Mouse (Mus musculus): ENCODE measurements around the gene Gatad2a. TPM values are rescaled to one million over a fixed set of nuclear protein-coding genes. Genes with fewer than 3 reads are reported as not detected.

Gatad2a gene
- polyA plus RNA-seq (2015; fragmentation: Nextera tagmentation; extraction: Ambion mirVana), result 17.2 and 18.9 TPM in 2 replicates

- no peaks in the 10 kb centered on the region for H3K9me3 ChIP-seq (replicated peaks; ENCODE audit: control insufficient read depth, low read length)
- WGBS (ENCODE audit: insufficient replicate concordance), result under 1% methylated on average over 78 of the region's 87 CpGs
- peak within 1 kb of the TSS; percentile 96 for H3K9ac ChIP-seq (ENCODE audit: low read depth, low read length)
- peaks cover 29% of the 10 kb centered on the region for H3K4me1 ChIP-seq (ENCODE audit: control insufficient read depth, low read depth, low read length)
- H3K36me3 ChIP-seq (ENCODE audit: control insufficient read depth, insufficient read depth), result no peaks in the 10 kb centered on the region
- H3K4me2 ChIP-seq (ENCODE audit: low read depth, low read length), result peak within 1 kb of the TSS; percentile 98
- ATAC-seq (ENCODE audit: low read depth), result peak; percentile 94
- H3K27me3 ChIP-seq (ENCODE audit: control insufficient read depth, insufficient read depth, low read depth, low read length), result no peaks in the 10 kb centered on the region
- H3K4me3 ChIP-seq (ENCODE audit: low read depth, low read length), result peak within 1 kb of the TSS; percentile 97
- H3K27ac ChIP-seq (ENCODE audit: low read length), result peak within 1 kb of the TSS; percentile 97
These were observed at the start of gene Gatad2a for GRCm38 (mm10) chr8:69995776-69996588. Gene Gatad2a (minus strand): TSS chr8:69996384.

GRCm38 (mm10) chr8:70043996-70044395 is 47.8 kb upstream of the Gatad2a start:
- Histone ChIP-seq H3K4me2 (ENCODE audit: low read depth, low read length) (peak overlapping the region; percentile 93), H3K4me1 (ENCODE audit: control insufficient read depth, low read depth, low read length) (peaks cover 40% of the 10 kb centered on the region), H3K9ac (ENCODE audit: low read depth, low read length) (peak overlapping the region; percentile 97), H3K4me3 (ENCODE audit: low read depth, low read length) (peak overlapping the region; percentile 97), H3K36me3 (ENCODE audit: control insufficient read depth, insufficient read depth) (peaks cover 3% of the 10 kb centered on the region), H3K27ac (ENCODE audit: low read length) (no peak overlapping the region), H3K9me3 (replicated peaks; ENCODE audit: control insufficient read depth, low read length) (no peaks in the 10 kb centered on the region), H3K27me3 (ENCODE audit: control insufficient read depth, insufficient read depth, low read depth, low read length) (no peaks in the 10 kb centered on the region)
- ATAC-seq (ENCODE audit: low read depth), result no peak
- WGBS (ENCODE audit: insufficient replicate concordance), result 78% methylated on average over 5 of the region's 5 CpGs

DNA sequence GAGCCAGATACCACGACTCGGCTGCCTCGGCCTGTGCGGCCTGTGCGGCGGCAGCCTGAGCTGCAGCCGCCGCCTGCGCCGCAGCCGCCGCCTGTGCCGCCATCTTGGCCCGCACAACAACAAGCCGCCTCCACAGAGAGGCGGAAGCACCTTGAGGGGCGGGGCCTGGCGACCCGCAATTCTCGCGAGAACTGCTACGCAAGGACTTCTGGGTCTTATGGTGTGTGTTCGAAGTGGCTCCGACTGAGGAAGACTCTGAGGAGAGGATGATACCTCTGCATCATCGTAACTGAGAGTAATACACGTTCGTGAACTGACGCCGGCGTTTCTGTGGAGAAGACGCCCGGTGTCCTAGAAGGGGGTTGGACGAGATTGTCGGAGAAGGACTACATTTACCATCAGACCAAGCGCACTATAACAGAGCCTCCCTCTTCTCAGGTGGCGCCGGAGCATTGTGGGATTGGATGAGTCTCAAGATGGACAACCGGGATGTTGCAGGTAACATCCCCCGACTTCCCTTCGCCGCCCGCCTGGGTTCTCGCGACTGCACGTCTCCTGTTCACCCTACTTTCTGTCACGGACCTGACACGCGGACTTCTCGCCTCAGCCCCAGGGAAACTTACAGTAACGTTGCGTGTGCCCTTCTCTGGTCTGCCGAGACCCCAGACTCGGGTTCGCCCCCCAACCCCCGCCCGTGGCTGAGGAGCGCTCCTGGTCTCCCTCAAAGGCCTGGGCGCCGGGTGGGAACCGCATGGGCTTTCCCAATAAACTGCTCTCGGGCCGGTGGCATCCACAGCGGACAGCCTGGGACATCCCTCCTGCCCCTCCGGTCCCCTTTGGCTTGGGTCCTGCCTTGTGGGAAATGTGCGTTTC is 46.6 kb upstream of the Gatad2a start, which contains the start of the genes Mau2 and Sugp1:
Mau2 (minus strand) TSS at position 152 of the 873 bp plus-strand sequence.
Sugp1 (plus strand) TSS at position 231 of the 873 bp plus-strand sequence.
- under 1% methylated on average over 65 of the region's 65 CpGs for WGBS (ENCODE audit: insufficient replicate concordance)
- peak within 1 kb of the TSS; percentile 97 for H3K4me3 ChIP-seq (ENCODE audit: low read depth, low read length)
- H3K9me3 ChIP-seq (replicated peaks; ENCODE audit: control insufficient read depth, low read length), result no peaks in the 10 kb centered on the region
- no peaks in the 10 kb centered on the region for H3K36me3 ChIP-seq (ENCODE audit: control insufficient read depth, insufficient read depth)
- H3K4me2 ChIP-seq (ENCODE audit: low read depth, low read length), result peak within 1 kb of the TSS; percentile 93
- H3K27ac ChIP-seq (ENCODE audit: low read length), result peak within 1 kb of the TSS; percentile 92
- no peaks in the 10 kb centered on the region for H3K27me3 ChIP-seq (ENCODE audit: control insufficient read depth, insufficient read depth, low read depth, low read length)
- peaks cover 48% of the 10 kb centered on the region for H3K4me1 ChIP-seq (ENCODE audit: control insufficient read depth, low read depth, low read length)
- ATAC-seq (ENCODE audit: low read depth), result peak; percentile 90
- peak within 1 kb of the TSS; percentile 97 for H3K9ac ChIP-seq (ENCODE audit: low read depth, low read length)

- WGBS (ENCODE audit: insufficient replicate concordance), result under 1% methylated on average over 47 of the region's 47 CpGs
- H3K4me1 ChIP-seq (ENCODE audit: control insufficient read depth, low read depth, low read length), result peaks cover 56% of the 10 kb centered on the region
- ATAC-seq (ENCODE audit: low read depth), result peak; percentile 45
- H3K4me2 ChIP-seq (ENCODE audit: low read depth, low read length), result peak overlapping the region; percentile 90
- H3K27ac ChIP-seq (ENCODE audit: low read length), result peak overlapping the region; percentile 92
- H3K27me3 ChIP-seq (ENCODE audit: control insufficient read depth, insufficient read depth, low read depth, low read length), result no peaks in the 10 kb centered on the region
- no peaks in the 10 kb centered on the region for H3K36me3 ChIP-seq (ENCODE audit: control insufficient read depth, insufficient read depth)
- H3K9me3 ChIP-seq (replicated peaks; ENCODE audit: control insufficient read depth, low read length), result no peaks in the 10 kb centered on the region
- peak overlapping the region; percentile 97 for H3K4me3 ChIP-seq (ENCODE audit: low read depth, low read length)
- H3K9ac ChIP-seq (ENCODE audit: low read depth, low read length), result peak overlapping the region; percentile 97
These were observed 45.8 kb upstream of the Gatad2a start for GRCm38 (mm10) chr8:70041885-70042546.

DNA sequence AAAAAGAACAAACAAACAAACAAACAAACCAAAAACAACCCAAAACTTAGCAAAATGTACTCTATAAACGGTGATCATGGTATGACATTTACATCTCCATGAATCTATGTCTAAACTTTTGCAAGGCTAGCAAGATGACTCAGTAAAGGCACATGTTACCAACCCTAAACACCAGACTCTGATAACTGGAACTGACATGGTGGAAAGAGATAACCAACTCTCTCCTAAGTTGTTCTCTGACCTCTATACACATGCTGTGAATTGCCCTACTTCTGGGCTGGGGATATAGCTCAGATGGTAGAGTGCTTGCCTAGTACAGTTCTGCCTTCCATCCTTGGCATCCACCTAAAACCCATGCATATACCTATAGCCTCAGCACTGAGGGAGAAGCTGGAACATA is 41.8 kb upstream of the Gatad2a start:
- WGBS (ENCODE audit: insufficient replicate concordance), result 39% methylated on average over 1 of the region's 1 CpGs

GRCm38 (mm10) chr8:70030255-70030654 is 34.1 kb upstream of the Gatad2a start:
- Histone ChIP-seq H3K4me1 (ENCODE audit: control insufficient read depth, low read depth, low read length) (no peaks in the 10 kb centered on the region), H3K27ac (ENCODE audit: low read length) (no peak overlapping the region), H3K27me3 (ENCODE audit: control insufficient read depth, insufficient read depth, low read depth, low read length) (no peaks in the 10 kb centered on the region), H3K4me3 (ENCODE audit: low read depth, low read length) (no peak overlapping the region), H3K9me3 (replicated peaks; ENCODE audit: control insufficient read depth, low read length) (no peaks in the 10 kb centered on the region), H3K9ac (ENCODE audit: low read depth, low read length) (no peak overlapping the region), H3K4me2 (ENCODE audit: low read depth, low read length) (no peak overlapping the region), H3K36me3 (ENCODE audit: control insufficient read depth, insufficient read depth) (peaks cover 39% of the 10 kb centered on the region)
- no peak for ATAC-seq (ENCODE audit: low read depth)
- WGBS (ENCODE audit: insufficient replicate concordance), result 91% methylated on average over 1 of the region's 1 CpGs

More for the DNA sequence above, 41.8 kb upstream of the Gatad2a start:
- Histone ChIP-seq H3K9me3 (replicated peaks; ENCODE audit: control insufficient read depth, low read length) (no peaks in the 10 kb centered on the region), H3K27me3 (ENCODE audit: control insufficient read depth, insufficient read depth, low read depth, low read length) (no peaks in the 10 kb centered on the region), H3K4me2 (ENCODE audit: low read depth, low read length) (peak overlapping the region; percentile 38), H3K9ac (ENCODE audit: low read depth, low read length) (0 out of 2 replicates have a peak overlapping the region, but pooled peaks have one; percentile 21), H3K4me1 (ENCODE audit: control insufficient read depth, low read depth, low read length) (peaks cover 47% of the 10 kb centered on the region), H3K4me3 (ENCODE audit: low read depth, low read length) (no peak overlapping the region), H3K27ac (ENCODE audit: low read length) (peak overlapping the region; percentile 83), H3K36me3 (ENCODE audit: control insufficient read depth, insufficient read depth) (peaks cover 4% of the 10 kb centered on the region; the same call in 1 of the 2 replicates)
- peak; percentile 45 for ATAC-seq (ENCODE audit: low read depth)

DNA sequence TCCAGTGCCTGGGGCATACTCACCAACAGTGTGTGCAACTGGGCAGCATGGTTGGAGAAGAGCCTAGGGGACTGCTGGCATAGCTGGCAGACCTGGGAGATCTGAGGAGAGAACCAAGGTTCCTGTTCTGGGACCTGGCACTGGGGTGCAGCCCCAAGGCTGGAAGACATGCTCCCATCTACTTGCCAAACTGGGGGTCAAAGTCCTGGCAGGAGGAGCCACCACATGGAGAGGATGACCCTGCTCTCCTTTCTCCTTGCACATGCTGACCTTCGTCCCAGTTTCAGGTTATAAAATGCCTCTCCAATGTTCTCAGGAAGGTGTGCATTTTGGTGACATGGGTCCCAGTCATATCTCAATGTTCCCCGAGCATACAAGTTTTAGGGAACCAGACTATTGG is 30.0 kb upstream of the Gatad2a start:
- Histone ChIP-seq H3K9ac (ENCODE audit: low read depth, low read length) (no peak overlapping the region), H3K27me3 (ENCODE audit: control insufficient read depth, insufficient read depth, low read depth, low read length) (no peaks in the 10 kb centered on the region), H3K9me3 (replicated peaks; ENCODE audit: control insufficient read depth, low read length) (no peaks in the 10 kb centered on the region), H3K36me3 (ENCODE audit: control insufficient read depth, insufficient read depth) (peaks cover 62% of the 10 kb centered on the region), H3K4me3 (ENCODE audit: low read depth, low read length) (no peak overlapping the region), H3K4me1 (ENCODE audit: control insufficient read depth, low read depth, low read length) (peaks cover 2% of the 10 kb centered on the region; the same call in 1 of the 2 replicates), H3K27ac (ENCODE audit: low read length) (no peak overlapping the region), H3K4me2 (ENCODE audit: low read depth, low read length) (no peak overlapping the region)
- no peak for ATAC-seq (ENCODE audit: low read depth)
- WGBS (ENCODE audit: insufficient replicate concordance), result 90% methylated on average over 2 of the region's 2 CpGs

- no peaks in the 10 kb centered on the region for H3K9me3 ChIP-seq (replicated peaks; ENCODE audit: control insufficient read depth, low read length)
- no peak overlapping the region for H3K4me2 ChIP-seq (ENCODE audit: low read depth, low read length)
- 64% methylated on average over 8 of the region's 8 CpGs for WGBS (ENCODE audit: insufficient replicate concordance)
- H3K4me1 ChIP-seq (ENCODE audit: control insufficient read depth, low read depth, low read length), result peaks cover 2% of the 10 kb centered on the region; the same call in 1 of the 2 replicates
- no peak overlapping the region for H3K9ac ChIP-seq (ENCODE audit: low read depth, low read length)
- no peak overlapping the region for H3K27ac ChIP-seq (ENCODE audit: low read length)
- peaks cover 79% of the 10 kb centered on the region for H3K36me3 ChIP-seq (ENCODE audit: control insufficient read depth, insufficient read depth)
- H3K27me3 ChIP-seq (ENCODE audit: control insufficient read depth, insufficient read depth, low read depth, low read length), result no peaks in the 10 kb centered on the region
- H3K4me3 ChIP-seq (ENCODE audit: low read depth, low read length), result no peak overlapping the region
- peak; percentile 28; the same call in 1 of the 2 replicates for ATAC-seq (ENCODE audit: low read depth)
These were observed 27.4 kb upstream of the Gatad2a start for GRCm38 (mm10) chr8:70023596-70023995.

All from liver, embryonic 16.5 days (tissue).